Mouse (Mus musculus) stomach, postnatal 0 days (tissue): ENCODE measurements around the gene Rftn1.

Experiments used
- CTCF ChIP-seq: IDR thresholded peaks from 2 replicates; pipeline ENCODE4 v1.5.1; 2016; ENCODE audit warnings: antibody characterized with exemption, low read depth, mild to moderate bottlenecking, moderate library complexity
- EP300 ChIP-seq: optimal IDR thresholded peaks from 2 replicates; pipeline ENCODE3; 2016; ENCODE audit warnings: antibody characterized with exemption

- no peak for TF ChIP-seq CTCF
- TF ChIP-seq EP300: no peak
Measured at GRCm38 (mm10) chr17:50136060-50136459, 54.4 kb downstream of the Rftn1 start.
